Mouse (Mus musculus) thymus, postnatal 36 days (tissue): ENCODE data around the gene Gadd45g.

ENCODE experiments used
- DNase-seq, 2 experiments: peaks; one replicate each; pipeline ENCODE4 v3.0.0; 2022; ENCODE audit warnings: mixed read lengths in 2 of 2

Gene Gadd45g

GRCm38 (mm10) chr13:51846301-51846867 lies at the start of gene Gadd45g:
Gadd45g (plus strand) TSS chr13:51846678.
- peak; percentile 92 to 97 for DNase-seq

GRCm38 (mm10) chr13:51797899-51798746 lies 48.4 kb upstream of the Gadd45g start:
- peak; percentile 40 to 47 for DNase-seq

- peak; percentile 35 to 51 for DNase-seq
Observed at GRCm38 (mm10) chr13:51799735-51800522, 46.5 kb upstream of the Gadd45g start.

GRCm38 (mm10) chr13:51800921-51801320 lies 45.6 kb upstream of the Gadd45g start:
- DNase-seq = peak; percentile 87 to 91

DNA sequence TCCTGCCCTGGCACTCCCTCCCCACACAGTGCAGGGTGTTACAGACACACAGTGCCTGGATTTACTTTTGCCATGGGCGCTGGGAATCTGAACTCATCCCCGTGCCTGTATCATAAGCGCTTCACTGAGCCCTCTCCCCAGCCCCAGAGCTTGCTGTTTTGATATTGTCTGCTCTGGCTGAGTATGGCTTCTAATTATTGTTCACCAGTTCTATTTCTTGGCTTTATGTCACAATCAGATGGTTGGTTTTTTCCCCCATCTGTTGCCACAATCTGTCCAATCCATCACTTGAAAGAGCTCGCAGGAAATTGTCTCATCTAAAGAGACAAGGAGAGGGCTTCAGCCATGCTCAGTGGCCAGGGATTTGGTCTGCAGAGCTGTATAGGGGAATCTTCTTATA lies 40.8 kb upstream of the Gadd45g start:
- no peak for DNase-seq

GRCm38 (mm10) chr13:51806220-51806619 lies 40.3 kb upstream of the Gadd45g start:
- no peak for DNase-seq

DNA sequence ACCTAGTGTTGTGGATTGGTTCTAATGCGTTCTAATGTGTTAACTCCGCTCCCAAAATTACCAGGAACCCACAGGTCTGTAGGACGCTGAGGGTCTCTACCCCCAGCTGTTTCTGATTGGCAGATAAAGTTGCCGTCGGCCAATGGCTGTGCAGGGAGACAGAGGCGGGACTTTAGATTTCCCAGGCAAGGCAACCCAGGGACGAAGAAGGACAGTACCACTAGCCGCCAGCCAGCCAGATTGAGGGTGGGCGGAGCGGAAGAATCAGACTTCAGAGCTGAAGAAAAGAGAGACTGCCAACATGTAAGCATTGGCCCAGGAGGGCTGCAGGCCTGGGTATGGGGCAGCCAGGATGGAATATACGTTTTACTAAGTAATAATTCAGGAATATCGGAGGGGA lies 38.3 kb upstream of the Gadd45g start:
- no peak for DNase-seq

DNA sequence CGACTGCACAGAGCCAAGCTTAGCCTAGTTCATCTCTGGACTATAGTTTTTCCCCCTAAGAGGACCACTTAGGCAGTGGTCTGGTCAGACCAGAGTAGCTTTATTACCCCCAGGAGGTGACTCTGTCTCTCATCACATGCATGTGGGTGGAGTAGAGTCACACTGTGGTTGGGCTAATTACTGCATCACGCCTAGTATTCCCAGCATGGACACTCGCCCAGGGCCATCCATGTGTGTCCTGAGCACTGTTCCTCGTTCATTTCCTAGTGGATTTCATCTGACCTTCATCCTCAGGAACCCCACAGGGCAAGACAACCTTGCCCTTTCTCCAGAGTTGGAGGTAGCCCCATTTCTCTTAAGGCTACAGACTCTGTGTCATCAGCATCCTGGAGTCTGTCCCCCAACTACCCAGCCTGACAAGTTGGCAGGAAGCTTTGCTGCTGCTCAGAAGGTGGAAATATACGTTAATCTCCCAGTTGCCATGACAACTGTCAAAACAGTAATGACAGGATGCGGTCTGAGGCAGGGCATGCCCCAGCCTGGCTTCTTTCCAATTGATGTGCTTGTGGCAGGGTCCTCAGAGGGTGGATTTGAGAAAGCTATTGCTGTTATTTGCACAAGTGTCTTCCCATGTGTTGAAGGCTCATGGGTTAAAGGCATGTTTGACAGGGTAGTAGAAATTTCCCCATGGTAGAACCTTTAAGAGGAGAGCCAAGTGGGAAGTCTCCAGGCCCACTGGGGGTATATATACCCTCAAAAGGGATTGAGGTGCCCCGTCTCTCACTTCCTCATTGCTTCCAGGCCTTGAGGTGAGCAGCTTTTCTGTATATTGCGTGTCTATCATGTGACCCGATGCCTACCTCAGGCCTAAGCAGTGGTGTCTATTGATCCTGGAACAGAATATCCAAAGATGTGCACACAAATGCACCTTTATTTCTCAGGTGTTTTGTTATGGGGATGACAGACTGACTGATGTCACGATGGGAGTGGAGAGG lies 32.6 kb upstream of the Gadd45g start:
- peak; percentile 71 to 83 for DNase-seq

- DNase-seq = no peak
Observed at GRCm38 (mm10) chr13:51814646-51815045, 31.8 kb upstream of the Gadd45g start.

DNA sequence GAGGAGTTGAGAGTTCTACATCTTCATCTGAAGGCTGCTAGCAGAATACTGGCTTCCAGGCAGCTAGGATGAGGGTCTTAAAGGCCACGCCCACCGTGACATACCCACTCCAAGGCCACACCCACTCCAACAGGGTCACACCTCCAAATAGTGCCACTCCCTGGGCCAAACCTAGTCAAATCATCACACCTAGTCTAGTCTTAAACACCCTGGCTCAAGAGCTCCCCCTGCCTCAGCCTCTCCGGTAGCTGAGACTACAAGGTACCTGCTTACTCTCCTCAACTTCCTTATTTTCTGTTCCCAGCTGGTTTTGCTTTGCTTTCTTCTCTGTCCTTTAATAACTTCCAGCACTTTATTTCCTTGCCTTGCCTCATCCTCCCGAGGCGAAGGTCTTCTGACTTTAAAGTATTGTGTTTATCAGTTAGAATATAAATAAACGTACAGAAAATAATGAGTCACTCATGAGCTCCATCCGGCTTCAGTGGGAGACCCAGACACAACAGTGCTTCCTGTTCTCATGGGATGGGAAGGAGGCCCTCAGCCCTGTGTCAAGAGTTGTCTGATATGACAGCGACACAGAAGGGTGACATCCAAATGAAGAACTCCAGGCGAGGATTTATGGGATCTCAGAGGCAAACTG lies 30.5 kb upstream of the Gadd45g start:
- peak; percentile 84 to 86 for DNase-seq

DNA sequence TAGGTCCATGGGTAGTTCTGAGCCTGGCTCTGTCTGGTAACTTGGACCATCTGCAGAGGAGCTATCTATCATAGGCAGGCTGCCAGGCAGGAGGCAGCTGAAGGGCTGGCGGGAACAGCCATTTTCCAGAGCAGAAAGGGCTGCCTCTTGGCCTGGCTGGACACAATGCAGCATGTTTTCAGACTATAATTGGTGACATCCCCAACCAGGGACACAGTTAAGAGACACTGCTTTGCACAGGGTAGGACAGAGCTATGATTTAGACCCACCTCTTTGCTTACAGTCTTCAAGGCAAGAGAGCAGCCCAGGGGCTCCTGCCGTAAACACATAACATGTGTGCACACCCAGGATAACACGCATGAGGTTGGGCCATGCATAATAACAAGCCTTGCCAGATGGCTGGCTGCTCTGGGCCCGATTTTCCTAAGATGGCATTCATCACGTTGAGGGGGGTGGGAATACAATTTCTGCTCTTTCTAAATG lies 29.9 kb upstream of the Gadd45g start:
- no peak for DNase-seq

DNA sequence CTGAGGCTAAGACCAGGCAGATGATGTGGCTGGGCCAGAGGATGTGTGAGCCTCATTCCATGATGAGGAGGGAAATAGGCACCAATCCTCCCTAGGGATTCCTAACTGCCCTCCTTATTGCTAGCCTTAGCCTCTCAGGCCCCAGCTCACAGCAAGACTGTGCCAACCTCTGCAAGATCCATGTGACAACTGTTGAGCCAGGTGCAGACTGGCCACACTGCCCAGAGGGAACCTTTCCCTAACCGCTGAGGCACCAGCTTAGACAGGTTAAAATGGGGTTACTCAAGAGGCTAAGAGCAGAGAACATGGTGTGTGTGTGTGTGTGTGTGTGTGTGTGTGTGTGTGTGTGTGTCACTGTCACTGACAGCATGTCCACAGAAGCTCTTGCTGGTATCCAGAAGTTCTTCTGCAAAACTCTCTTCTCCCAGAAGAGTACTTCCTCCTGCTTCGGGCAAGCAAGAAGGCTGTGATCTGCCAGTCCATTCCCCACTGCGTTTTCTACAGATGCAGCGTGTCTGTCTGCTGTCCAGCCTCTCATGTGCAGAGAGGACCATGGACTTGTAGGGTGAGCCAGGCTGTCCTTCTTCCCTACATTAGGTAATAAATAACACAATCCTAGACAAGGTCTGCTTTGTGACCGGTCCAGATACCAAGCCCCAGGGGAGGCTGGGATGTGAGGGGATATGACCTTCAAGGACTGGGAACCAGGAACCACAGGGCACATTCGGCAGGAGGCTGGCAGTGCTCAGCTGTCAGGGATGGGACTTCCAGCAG lies 28.1 kb upstream of the Gadd45g start:
- DNase-seq = no peak

GRCm38 (mm10) chr13:51818944-51819326 lies 27.5 kb upstream of the Gadd45g start:
- DNase-seq = no peak

DNA sequence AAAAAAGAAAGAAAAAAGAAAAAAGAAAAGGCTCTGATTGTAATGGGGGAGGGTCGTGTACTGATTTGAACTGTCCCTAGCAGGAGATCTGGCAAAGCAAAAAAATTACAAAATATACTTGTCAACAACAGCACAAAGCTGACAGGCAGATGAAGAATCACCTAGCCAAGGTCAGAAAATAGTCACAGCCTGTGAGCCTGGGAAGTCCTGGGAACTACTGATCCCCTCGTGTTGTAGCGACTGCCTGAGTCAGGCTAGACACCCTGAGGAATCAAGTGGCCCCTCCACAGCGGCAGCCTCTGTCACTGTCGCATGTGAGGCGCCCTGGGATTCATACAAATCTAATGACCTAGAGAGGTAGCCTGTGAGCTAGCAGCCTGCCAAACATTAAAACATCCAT lies 27.1 kb upstream of the Gadd45g start:
- DNase-seq = no peak

GRCm38 (mm10) chr13:51821988-51822387 lies 24.5 kb upstream of the Gadd45g start:
- DNase-seq = no peak

DNA sequence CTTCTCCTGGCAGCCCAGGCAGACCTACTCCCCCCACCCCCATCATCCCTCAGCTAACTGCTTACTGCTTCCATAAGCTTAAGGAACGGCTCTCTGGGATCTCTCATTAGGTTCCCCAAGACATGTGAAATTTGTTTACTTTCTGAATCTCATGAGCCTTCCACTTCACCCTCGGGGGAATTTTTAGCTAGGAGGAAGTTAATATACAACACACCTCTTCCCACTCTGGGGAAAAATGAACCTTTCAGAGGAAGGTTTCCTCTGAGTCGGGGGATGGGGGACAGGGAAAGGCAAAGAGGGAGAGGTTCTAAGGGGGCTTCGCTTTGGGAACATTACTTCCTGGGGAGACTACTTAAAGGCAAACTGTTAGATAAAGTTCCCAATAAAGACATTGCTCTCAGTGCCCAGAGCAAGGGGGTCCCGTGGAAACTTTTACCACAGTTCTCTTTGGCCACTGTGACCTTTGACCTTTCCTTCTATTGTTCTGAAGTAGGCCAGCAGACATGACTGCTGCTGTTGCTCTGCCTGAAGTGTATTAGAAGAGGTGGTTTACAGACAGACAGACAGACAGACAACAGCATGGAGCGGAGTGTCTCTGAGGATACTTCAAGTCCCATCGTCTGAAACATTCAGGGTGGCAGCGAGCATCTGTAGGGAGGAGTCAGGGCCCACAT lies 22.5 kb upstream of the Gadd45g start:
- no peak for DNase-seq

GRCm38 (mm10) chr13:51830744-51831450 lies 15.6 kb upstream of the Gadd45g start:
- DNase-seq = peak; percentile 31 to 39

GRCm38 (mm10) chr13:51832491-51832890 lies 14.0 kb upstream of the Gadd45g start:
- DNase-seq = no peak

GRCm38 (mm10) chr13:51833611-51834010 lies 12.9 kb upstream of the Gadd45g start:
- DNase-seq = no peak

DNA sequence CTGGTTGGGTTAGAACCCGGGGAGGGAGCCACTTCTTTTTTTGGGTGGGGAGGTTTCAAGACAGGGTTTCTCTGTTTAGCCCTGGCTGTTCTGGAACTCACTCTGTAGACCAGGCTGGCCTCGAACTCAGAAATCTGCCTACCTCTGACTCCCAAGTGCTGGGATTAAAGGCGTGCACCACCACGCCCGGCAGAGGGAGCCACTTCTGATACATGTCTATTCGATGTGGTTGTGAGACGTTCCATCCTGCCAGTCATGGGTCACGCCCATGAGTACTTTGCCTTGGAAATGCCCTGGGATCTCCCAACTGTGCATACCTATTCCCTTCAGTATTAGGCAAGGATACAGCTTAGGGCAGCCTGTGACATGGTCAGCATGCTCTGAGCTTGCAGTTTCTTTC lies 12.5 kb upstream of the Gadd45g start:
- DNase-seq = peak; percentile 40 to 44
